Mouse (Mus musculus) thymus, postnatal 14 days (tissue): ENCODE measurements at regions not wholly inside any gene's neighbourhood (a gene's known extent, or its start where the extent isn't known, plus 50 kb on each side); places are given as distances from the start of the nearest gene placed in this dataset.

ENCODE experiments used
- DNase-seq: peaks from one replicate; pipeline ENCODE4 v3.0.0; 2021

DNA sequence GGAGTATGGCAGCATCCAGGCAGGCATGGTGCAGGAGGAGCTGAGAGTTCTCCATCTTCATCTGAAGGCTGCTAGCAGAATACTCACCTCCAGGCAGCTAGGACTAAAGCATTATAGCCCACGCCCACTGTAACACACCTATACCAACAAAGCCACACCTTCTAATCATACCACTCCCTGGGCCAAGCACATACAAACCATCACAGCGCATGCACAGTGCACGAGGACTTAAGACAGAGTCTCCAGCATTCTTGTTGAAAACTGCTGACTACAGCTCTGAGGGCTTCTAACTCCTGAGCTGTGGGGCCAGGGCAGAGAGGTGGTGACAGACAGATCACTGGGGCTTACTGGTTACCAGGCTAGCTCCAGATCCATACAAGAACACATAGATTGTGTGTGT lies 68.0 kb upstream of the Cnot2 start:
- DNase-seq, result no peak

DNA sequence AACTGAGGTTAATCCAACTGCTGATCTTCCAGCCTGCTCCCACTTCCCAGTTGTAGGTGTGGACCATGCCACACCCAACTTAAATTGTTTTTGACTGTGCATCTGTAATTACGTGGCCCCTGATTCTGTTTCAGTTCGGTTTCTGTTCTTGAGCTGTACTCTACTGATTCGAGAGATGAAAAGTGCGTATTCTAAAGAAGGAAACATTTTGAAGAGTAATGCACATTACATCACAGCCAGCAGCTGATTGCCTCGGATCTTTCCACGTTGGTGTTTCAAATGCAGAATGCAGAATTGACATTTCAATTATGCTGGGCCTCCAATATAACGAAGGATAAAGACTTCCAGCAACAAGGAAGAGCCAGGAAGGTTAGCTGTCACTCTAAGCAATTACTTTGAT lies 64.7 kb upstream of the Cnot2 start:
- DNase-seq, result no peak

GRCm38 (mm10) chr10:116645631-116646030 lies 64.3 kb upstream of the Cnot2 start:
- no peak for DNase-seq

DNA sequence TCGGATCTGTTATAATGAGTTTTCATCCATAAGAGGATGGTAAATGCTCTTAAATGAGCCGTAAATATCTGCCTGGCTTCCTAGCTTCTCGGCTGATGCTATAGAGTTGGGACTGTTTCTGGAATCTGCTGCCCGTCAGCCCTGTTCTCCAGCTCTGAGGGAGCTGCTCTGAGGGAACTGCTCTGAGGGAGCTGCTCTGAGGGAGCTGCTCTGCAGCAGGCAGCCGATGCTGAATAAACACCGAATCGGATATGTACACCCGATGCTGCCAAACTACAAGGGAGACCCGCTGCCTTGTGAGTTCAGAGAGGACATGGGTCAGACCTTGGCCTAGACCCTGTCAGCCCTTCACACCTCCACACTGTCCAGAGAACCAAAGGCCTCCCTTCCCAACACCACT lies 63.8 kb upstream of the Cnot2 start:
- DNase-seq, result no peak
